Comparison of ENCODE assay signal across 19 mouse cellular contexts in the genomic region with DNA sequence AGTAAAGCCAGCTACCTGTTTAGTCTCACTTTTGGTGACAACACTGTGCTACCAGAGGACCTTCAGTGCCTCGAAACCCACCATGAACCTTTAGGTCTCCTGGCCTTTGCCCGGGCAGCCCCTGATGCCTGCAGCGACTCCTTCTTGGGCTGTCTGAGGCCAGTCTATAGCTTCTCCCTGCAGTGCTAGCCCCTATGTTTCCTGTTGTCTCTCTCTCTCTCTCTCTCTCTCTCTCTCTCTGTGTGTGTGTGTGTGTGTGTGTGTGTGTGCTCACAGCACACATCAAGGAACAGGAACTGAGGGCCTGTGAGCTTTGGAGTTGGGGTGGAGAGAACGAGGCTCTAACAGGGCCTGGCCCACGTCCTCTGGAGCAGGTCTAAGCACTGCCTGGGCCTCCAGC. TPM values are rescaled to one million over a fixed set of nuclear protein-coding genes. Genes with fewer than 3 reads are reported as not detected.
DNase-seq lines count a peak whose midpoint lies in the region; ATAC-seq and TF ChIP-seq lines count a peak whose summit lies in the region.
"Had no signal": no experiment of that assay in that cellular context is flagged by ENCODE, and none has a peak within 500 bp of the region (broad histone marks: within the 10 kb centered on the region; RNA-seq: fewer than 3 reads in every experiment).

No protein-coding gene starts in this region.

- DNase-seq in heart, postnatal 0 days (ENCODE audit: low spot score): no peak
- no peak for DNase-seq in heart, postnatal 4 days
- peak; percentile 81 for DNase-seq in midbrain, embryonic 11.5 days (ENCODE audit: low spot score, missing footprints)
- DNase-seq in midbrain, embryonic 14.5 days: no peak
- DNase-seq in ES-E14 (ENCODE audit: low read depth, low spot score): no peak
- DNase-seq in left cerebral cortex, adult 9 months (ENCODE audit: low spot score in 2 of 2): no peak
- DNase-seq in heart, adult 8-10 months (ENCODE audit: low spot score): no peak
- DNase-seq: gastrocnemius, postnatal 25 days had no signal

- H3K27ac ChIP-seq in heart, postnatal 0 days (ENCODE audit: low read depth): no peak overlapping the region
- H3K27ac ChIP-seq in midbrain, embryonic 11.5 days (ENCODE audit: low read depth, low read length): no peak overlapping the region
- no peak overlapping the region for H3K27ac ChIP-seq in midbrain, embryonic 14.5 days (replicated peaks; ENCODE audit: low read depth, low read length)
- H3K27ac ChIP-seq in ES-E14 (ENCODE audit: insufficient read depth, low read depth, low read length, poor library complexity, severe bottlenecking): peak overlapping the region; percentile 72
- H3K27ac ChIP-seq: embryonic facial prominence, embryonic 12.5 days; gastrocnemius, adult 2 months; heart, embryonic 13.5 days; hindbrain, embryonic 14.5 days had no signal

- no peak overlapping the region for H3K4me2 ChIP-seq in heart, postnatal 0 days (ENCODE audit: low read depth, low read length)
- no peak overlapping the region for H3K4me2 ChIP-seq in midbrain, embryonic 11.5 days
- H3K4me2 ChIP-seq in midbrain, embryonic 14.5 days (ENCODE audit: low read length): no peak overlapping the region
- H3K4me2 ChIP-seq: embryonic facial prominence, embryonic 12.5 days; heart, embryonic 13.5 days; hindbrain, embryonic 14.5 days had no signal

- no peak for TF ChIP-seq EP300 in heart, postnatal 0 days (IDR thresholded peaks at IDR 0.05; ENCODE audit: low read depth)

- H3K9me3 ChIP-seq in heart, postnatal 0 days (replicated peaks; ENCODE audit: control insufficient read depth, low read length): no peaks in the 10 kb centered on the region
- H3K9me3 ChIP-seq in midbrain, embryonic 11.5 days (ENCODE audit: control insufficient read depth, low read length): no peaks in the 10 kb centered on the region
- no peaks in the 10 kb centered on the region for H3K9me3 ChIP-seq in midbrain, embryonic 14.5 days (ENCODE audit: control insufficient read depth, low read length)
- no peaks in the 10 kb centered on the region for H3K9me3 ChIP-seq in ES-E14 (ENCODE audit: control insufficient read depth, insufficient read depth, low read depth, low read length)
- H3K9me3 ChIP-seq: embryonic facial prominence, embryonic 12.5 days; heart, embryonic 13.5 days had no signal

- no peak overlapping the region for H3K4me3 ChIP-seq in heart, postnatal 0 days (ENCODE audit: low read depth, low read length)
- no peak overlapping the region for H3K4me3 ChIP-seq in midbrain, embryonic 11.5 days (ENCODE audit: low read depth, low read length)
- H3K4me3 ChIP-seq in midbrain, embryonic 14.5 days (replicated peaks; ENCODE audit: low read depth, low read length): no peak overlapping the region
- H3K4me3 ChIP-seq in ES-E14 (ENCODE audit: insufficient read depth in 1 of 2, low read depth in 1 of 2, low read length in 2 of 2, poor library complexity in 1 of 2, severe bottlenecking in 1 of 2): no peak overlapping the region; a peak in 1 of 4 replicates
- H3K4me3 ChIP-seq: embryonic facial prominence, embryonic 12.5 days; gastrocnemius, adult 2 months; heart, embryonic 13.5 days had no signal

- no peaks in the 10 kb centered on the region for H3K4me1 ChIP-seq in heart, postnatal 0 days (ENCODE audit: control insufficient read depth, insufficient read depth)
- H3K4me1 ChIP-seq in midbrain, embryonic 11.5 days (ENCODE audit: control insufficient read depth, insufficient read depth, low read length): no peaks in the 10 kb centered on the region
- H3K4me1 ChIP-seq in midbrain, embryonic 14.5 days (ENCODE audit: control insufficient read depth, insufficient read depth, low read length): no peaks in the 10 kb centered on the region
- peaks cover 0 to 13% of the 10 kb centered on the region in 2 experiments; a peak in 1 of 4 replicates for H3K4me1 ChIP-seq in ES-E14 (ENCODE audit: control insufficient read depth in 2 of 2, insufficient read depth in 2 of 2, low read length in 2 of 2, poor library complexity in 1 of 2)
- H3K4me1 ChIP-seq: embryonic facial prominence, embryonic 12.5 days; heart, embryonic 13.5 days had no signal

- no peak for TF ChIP-seq CTCF in heart, postnatal 0 days (IDR thresholded peaks at IDR 0.05; ENCODE audit: low read depth)

- H3K36me3 ChIP-seq in heart, postnatal 0 days (replicated peaks; ENCODE audit: control insufficient read depth, insufficient read depth, low read length): peaks cover 35% of the 10 kb centered on the region
- H3K36me3 ChIP-seq in midbrain, embryonic 11.5 days (ENCODE audit: control insufficient read depth, insufficient read depth, low read length): no peaks in the 10 kb centered on the region
- H3K36me3 ChIP-seq in midbrain, embryonic 14.5 days (ENCODE audit: control insufficient read depth, insufficient read depth, low read length): no peaks in the 10 kb centered on the region
- H3K36me3 ChIP-seq in ES-E14 (ENCODE audit: control insufficient read depth, insufficient read depth, low read length, poor library complexity, severe bottlenecking): peaks cover 48% of the 10 kb centered on the region

- 68% methylated on average over 5 of the region's 5 CpGs for WGBS in heart, postnatal 0 days
- 79% methylated on average over 5 of the region's 5 CpGs for WGBS in midbrain, embryonic 11.5 days
- 75% methylated on average over 5 of the region's 5 CpGs for WGBS in midbrain, embryonic 14.5 days

- H3K27me3 ChIP-seq in heart, postnatal 0 days (ENCODE audit: control insufficient read depth, insufficient read depth, low read length): no peaks in the 10 kb centered on the region
- no peaks in the 10 kb centered on the region for H3K27me3 ChIP-seq in midbrain, embryonic 11.5 days (ENCODE audit: control insufficient read depth, insufficient read depth, low read length)
- no peaks in the 10 kb centered on the region for H3K27me3 ChIP-seq in midbrain, embryonic 14.5 days (ENCODE audit: control insufficient read depth, insufficient read depth, low read length)
- H3K27me3 ChIP-seq: embryonic facial prominence, embryonic 12.5 days; heart, embryonic 13.5 days; Patski had no signal

- in situ Hi-C loops in ES-E14 (cut with MboI; ENCODE audit: low sequenced_read_pairs in 2 of 2, unreplicated experiment in 2 of 2): loop anchor here in 1 of 2 experiments (10.0 kb wide), 1 partner anchor 142 kb away; no protein-coding TSS in a partner anchor

- H3K9ac ChIP-seq in heart, postnatal 0 days (replicated peaks; ENCODE audit: low read depth, low read length): no peak overlapping the region
- no peak overlapping the region for H3K9ac ChIP-seq in midbrain, embryonic 11.5 days (ENCODE audit: low read length)
- H3K9ac ChIP-seq in midbrain, embryonic 14.5 days (replicated peaks; ENCODE audit: low read length): no peak overlapping the region
- H3K9ac ChIP-seq in ES-E14 (ENCODE audit: insufficient read depth, low read depth, low read length, poor library complexity, severe bottlenecking): peak overlapping the region; percentile 23; the same call in 1 of the 2 replicates
- H3K9ac ChIP-seq: embryonic facial prominence, embryonic 12.5 days; heart, embryonic 13.5 days; hindbrain, embryonic 14.5 days had no signal

- peak; percentile 24; the same call in 1 of the 2 replicates for ATAC-seq in heart, postnatal 0 days (ENCODE audit: insufficient read depth, low read depth)
- ATAC-seq in midbrain, embryonic 11.5 days (ENCODE audit: low FRiP score): no peak
- no peak for ATAC-seq in midbrain, embryonic 14.5 days (ENCODE audit: low FRiP score, low TSS enrichment)
- ATAC-seq: activated CD4-positive, CD25-positive, alpha-beta regulatory T cell, adult 4 months; CD4-positive, CD25-positive, alpha-beta regulatory T cell, adult 4 months; intestine, postnatal 0 days; Patski had no signal

TF ChIP-seq in ES-E14, 5 proteins besides CTCF, POLR2A, EP300 and RAD21:
- no peak for TF ChIP-seq ZNF384 (IDR thresholded peaks at IDR 0.05; ENCODE audit: low read depth, low read length)
- no peak for TF ChIP-seq HCFC1 (IDR thresholded peaks at IDR 0.05; ENCODE audit: borderline replicate concordance, insufficient read depth, low read length)

RNA-seq across cellular contexts. Expression of a gene that starts 39.0 kb away (rescaled TPM):
- not detected in 2 replicates for total RNA-seq in heart, postnatal 0 days (2014; rRNA removed; ENCODE audit: low replicate concordance)
- 0.04 TPM in 1 of 2 replicates, not detected in the other for polyA plus RNA-seq in heart, postnatal 0 days (2015; fragmentation: Nextera tagmentation; extraction: Ambion mirVana)
- total RNA-seq in heart, postnatal 4 days (2021): under 1 TPM in 1 of 2 experiments, not detected in 1; 0.09 TPM
- 0.07 TPM in 1 of 2 replicates, not detected in the other for polyA plus RNA-seq in midbrain, embryonic 11.5 days (2014; fragmentation: Nextera tagmentation; extraction: Ambion mirVana)
- polyA plus RNA-seq in midbrain, embryonic 14.5 days (2014; fragmentation: Nextera tagmentation; extraction: Ambion mirVana): not detected in 2 replicates
- not detected in 2 replicates for total RNA-seq in ES-E14 (2012; rRNA removed)
- under 1 TPM in 2 of 4 experiments, not detected in 2; 0.16 to 0.23 TPM for total RNA-seq in heart, adult 8-10 months (2022)
- total RNA-seq: gastrocnemius, adult 2 months; gastrocnemius, postnatal 25 days; granulocyte monocyte progenitor cell, adult 5-6 weeks; heart, postnatal 10 days had no signal
- polyA plus RNA-seq: cortical plate, adult 2 months; embryonic facial prominence, embryonic 12.5 days; heart, embryonic 13.5 days; intestine, postnatal 0 days; Patski had no signal

RNA-seq across cellular contexts. Expression of a gene that starts 46.7 kb away (rescaled TPM):
- 27.7 and 66.8 TPM in 2 replicates for total RNA-seq in heart, postnatal 0 days (2014; rRNA removed; ENCODE audit: low replicate concordance)
- polyA plus RNA-seq in heart, postnatal 0 days (2015; fragmentation: Nextera tagmentation; extraction: Ambion mirVana): 13.8 and 17.9 TPM in 2 replicates
- total RNA-seq in heart, postnatal 4 days (2021): 10 to 100 TPM; 38.1 to 38.9 TPM
- 15.3 and 17.3 TPM in 2 replicates for polyA plus RNA-seq in midbrain, embryonic 11.5 days (2014; fragmentation: Nextera tagmentation; extraction: Ambion mirVana)
- polyA plus RNA-seq in midbrain, embryonic 14.5 days (2014; fragmentation: Nextera tagmentation; extraction: Ambion mirVana): 16.5 and 18.7 TPM in 2 replicates
- 102 and 216 TPM in 2 replicates for total RNA-seq in ES-E14 (2012; rRNA removed)
- 10 to 100 TPM; 11.3 to 21.8 (median 12.9) TPM for total RNA-seq in heart, adult 8-10 months (2022)
- total RNA-seq: granulocyte monocyte progenitor cell, adult 5-6 weeks had no signal
- polyA plus RNA-seq: activated CD4-positive, CD25-positive, alpha-beta regulatory T cell, adult 4 months; CD4-positive, CD25-positive, alpha-beta regulatory T cell, adult 4 months had no signal
